Mouse (Mus musculus): ENCODE measurements around the gene Methig1. TPM values are rescaled to one million over a fixed set of nuclear protein-coding genes. Genes with fewer than 3 reads are reported as not detected.

Methig1 gene
- polyA plus RNA-seq, 1 experiment = not detected

GRCm38 (mm10) chr15:100393016-100393415, 40.1 kb downstream of the Methig1 start:
- Histone ChIP-seq H3K79me3 (ENCODE audit: low read depth) (no peaks in the 10 kb centered on the region), H3ac (ENCODE audit: control insufficient read depth, insufficient read length, low read depth) (no peak overlapping the region), H3K36me3 (ENCODE audit: control insufficient read depth, insufficient read depth) (peaks cover 35% of the 10 kb centered on the region), H3K79me2 (ENCODE audit: control insufficient read depth, insufficient read depth) (no peaks in the 10 kb centered on the region), H3K27me3 (ENCODE audit: control insufficient read depth, insufficient read depth, insufficient read length) (no peaks in the 10 kb centered on the region), H3K4me3 (ENCODE audit: insufficient read depth, poor library complexity, severe bottlenecking) (no peak overlapping the region)
- TF ChIP-seq CTCF (IDR thresholded peaks at IDR 0.05; ENCODE audit: control insufficient read depth, insufficient read depth, insufficient read length) (no peak), MYOD1 (IDR thresholded peaks at IDR 0.05; ENCODE audit: control insufficient read depth, insufficient read length, low read depth) (no peak), USF1 (IDR thresholded peaks at IDR 0.05; ENCODE audit: low read depth) (no peak), MYOG (IDR thresholded peaks at IDR 0.05; ENCODE audit: control insufficient read depth, extremely low read depth, insufficient read length) (no peak), MAX (IDR thresholded peaks at IDR 0.05) (no peak), FOSL1 (IDR thresholded peaks at IDR 0.05; ENCODE audit: insufficient read depth, low read length, poor library complexity, severe bottlenecking) (no peak), CEBPB (IDR thresholded peaks at IDR 0.05; ENCODE audit: low read depth) (no peak)

- Histone ChIP-seq H3K36me3 (ENCODE audit: control insufficient read depth, insufficient read depth) (peaks cover 61% of the 10 kb centered on the region), H3K27me3 (ENCODE audit: control insufficient read depth, insufficient read depth, insufficient read length) (no peaks in the 10 kb centered on the region), H3K79me2 (ENCODE audit: control insufficient read depth, insufficient read depth) (no peaks in the 10 kb centered on the region), H3K79me3 (ENCODE audit: low read depth) (no peaks in the 10 kb centered on the region), H3K4me3 (ENCODE audit: insufficient read depth, poor library complexity, severe bottlenecking) (no peak overlapping the region), H3ac (ENCODE audit: control insufficient read depth, insufficient read length, low read depth) (no peak overlapping the region)
- no peak for TF ChIP-seq USF1 (IDR thresholded peaks at IDR 0.05; ENCODE audit: low read depth)
- no peak for TF ChIP-seq FOSL1 (IDR thresholded peaks at IDR 0.05; ENCODE audit: insufficient read depth, low read length, poor library complexity, severe bottlenecking)
- TF ChIP-seq CEBPB (IDR thresholded peaks at IDR 0.05; ENCODE audit: low read depth) = no peak
- no peak for TF ChIP-seq MYOD1 (IDR thresholded peaks at IDR 0.05; ENCODE audit: control insufficient read depth, insufficient read length, low read depth)
- no peak for TF ChIP-seq CTCF (IDR thresholded peaks at IDR 0.05; ENCODE audit: control insufficient read depth, insufficient read depth, insufficient read length)
- no peak for TF ChIP-seq MAX (IDR thresholded peaks at IDR 0.05)
- no peak for TF ChIP-seq MYOG (IDR thresholded peaks at IDR 0.05; ENCODE audit: control insufficient read depth, extremely low read depth, insufficient read length)
Measured at GRCm38 (mm10) chr15:100395561-100395960, 42.6 kb downstream of the Methig1 start.

- TF ChIP-seq MAX (IDR thresholded peaks at IDR 0.05) = no peak
- no peak for TF ChIP-seq MYOG (IDR thresholded peaks at IDR 0.05; ENCODE audit: control insufficient read depth, extremely low read depth, insufficient read length)
- TF ChIP-seq USF1 (IDR thresholded peaks at IDR 0.05; ENCODE audit: low read depth) = no peak
- no peak for TF ChIP-seq MYOD1 (IDR thresholded peaks at IDR 0.05; ENCODE audit: control insufficient read depth, insufficient read length, low read depth)
- no peak for TF ChIP-seq CTCF (IDR thresholded peaks at IDR 0.05; ENCODE audit: control insufficient read depth, insufficient read depth, insufficient read length)
- TF ChIP-seq CEBPB (IDR thresholded peaks at IDR 0.05; ENCODE audit: low read depth) = no peak
- no peak for TF ChIP-seq FOSL1 (IDR thresholded peaks at IDR 0.05; ENCODE audit: insufficient read depth, low read length, poor library complexity, severe bottlenecking)
- Histone ChIP-seq H3K79me3 (ENCODE audit: low read depth) (no peaks in the 10 kb centered on the region), H3ac (ENCODE audit: control insufficient read depth, insufficient read length, low read depth) (no peak overlapping the region), H3K4me3 (ENCODE audit: insufficient read depth, poor library complexity, severe bottlenecking) (no peak overlapping the region), H3K79me2 (ENCODE audit: control insufficient read depth, insufficient read depth) (no peaks in the 10 kb centered on the region), H3K27me3 (ENCODE audit: control insufficient read depth, insufficient read depth, insufficient read length) (no peaks in the 10 kb centered on the region), H3K36me3 (ENCODE audit: control insufficient read depth, insufficient read depth) (peaks cover 88% of the 10 kb centered on the region)
Measured at GRCm38 (mm10) chr15:100400592-100401250, 47.8 kb downstream of the Methig1 start.

GRCm38 (mm10) chr15:100401811-100402210, 48.9 kb downstream of the Methig1 start:
- no peak for TF ChIP-seq MAX (IDR thresholded peaks at IDR 0.05)
- Histone ChIP-seq H3K36me3 (ENCODE audit: control insufficient read depth, insufficient read depth) (peaks cover 91% of the 10 kb centered on the region), H3K27me3 (ENCODE audit: control insufficient read depth, insufficient read depth, insufficient read length) (no peaks in the 10 kb centered on the region), H3ac (ENCODE audit: control insufficient read depth, insufficient read length, low read depth) (no peak overlapping the region), H3K4me3 (ENCODE audit: insufficient read depth, poor library complexity, severe bottlenecking) (no peak overlapping the region), H3K79me2 (ENCODE audit: control insufficient read depth, insufficient read depth) (no peaks in the 10 kb centered on the region), H3K79me3 (ENCODE audit: low read depth) (no peaks in the 10 kb centered on the region)

- no peak for TF ChIP-seq USF1 (IDR thresholded peaks at IDR 0.05; ENCODE audit: low read depth)
- TF ChIP-seq CEBPB (IDR thresholded peaks at IDR 0.05; ENCODE audit: low read depth) = no peak
- TF ChIP-seq CTCF (IDR thresholded peaks at IDR 0.05; ENCODE audit: control insufficient read depth, insufficient read depth, insufficient read length) = no peak
- TF ChIP-seq FOSL1 (IDR thresholded peaks at IDR 0.05; ENCODE audit: insufficient read depth, low read length, poor library complexity, severe bottlenecking) = no peak
- TF ChIP-seq MYOG (IDR thresholded peaks at IDR 0.05; ENCODE audit: control insufficient read depth, extremely low read depth, insufficient read length) = no peak
- no peak for TF ChIP-seq MYOD1 (IDR thresholded peaks at IDR 0.05; ENCODE audit: control insufficient read depth, insufficient read length, low read depth)
- TF ChIP-seq MAX (IDR thresholded peaks at IDR 0.05) = no peak
Measured at GRCm38 (mm10) chr15:100402347-100402746, 49.4 kb downstream of the Methig1 start.

GRCm38 (mm10) chr15:100402798-100403197, 49.8 kb downstream of the Methig1 start:
- H3K79me3 ChIP-seq (ENCODE audit: low read depth) = no peaks in the 10 kb centered on the region
- no peak overlapping the region for H3K4me3 ChIP-seq (ENCODE audit: insufficient read depth, poor library complexity, severe bottlenecking)
- H3ac ChIP-seq (ENCODE audit: control insufficient read depth, insufficient read length, low read depth) = no peak overlapping the region
- TF ChIP-seq USF1 (IDR thresholded peaks at IDR 0.05; ENCODE audit: low read depth) = no peak
- TF ChIP-seq MAX (IDR thresholded peaks at IDR 0.05) = no peak
- TF ChIP-seq MYOG (IDR thresholded peaks at IDR 0.05; ENCODE audit: control insufficient read depth, extremely low read depth, insufficient read length) = no peak
- no peak for TF ChIP-seq MYOD1 (IDR thresholded peaks at IDR 0.05; ENCODE audit: control insufficient read depth, insufficient read length, low read depth)
- no peak for TF ChIP-seq CEBPB (IDR thresholded peaks at IDR 0.05; ENCODE audit: low read depth)
- no peak for TF ChIP-seq CTCF (IDR thresholded peaks at IDR 0.05; ENCODE audit: control insufficient read depth, insufficient read depth, insufficient read length)
- no peak for TF ChIP-seq FOSL1 (IDR thresholded peaks at IDR 0.05; ENCODE audit: insufficient read depth, low read length, poor library complexity, severe bottlenecking)
- H3K27me3 ChIP-seq (ENCODE audit: control insufficient read depth, insufficient read depth, insufficient read length) = no peaks in the 10 kb centered on the region
- peaks cover 83% of the 10 kb centered on the region for H3K36me3 ChIP-seq (ENCODE audit: control insufficient read depth, insufficient read depth)
- H3K79me2 ChIP-seq (ENCODE audit: control insufficient read depth, insufficient read depth) = no peaks in the 10 kb centered on the region

More at GRCm38 (mm10) chr15:100402347-100402746, 49.4 kb downstream of the Methig1 start:
- Histone ChIP-seq H3K79me2 (ENCODE audit: control insufficient read depth, insufficient read depth) (no peaks in the 10 kb centered on the region), H3K27me3 (ENCODE audit: control insufficient read depth, insufficient read depth, insufficient read length) (no peaks in the 10 kb centered on the region), H3K4me3 (ENCODE audit: insufficient read depth, poor library complexity, severe bottlenecking) (no peak overlapping the region), H3K36me3 (ENCODE audit: control insufficient read depth, insufficient read depth) (peaks cover 86% of the 10 kb centered on the region), H3K79me3 (ENCODE audit: low read depth) (no peaks in the 10 kb centered on the region), H3ac (ENCODE audit: control insufficient read depth, insufficient read length, low read depth) (no peak overlapping the region)
